Mouse (Mus musculus): ENCODE measurements around the gene Olfr171. TPM values are rescaled to one million over a fixed set of nuclear protein-coding genes. Genes with fewer than 3 reads are reported as not detected.
"Not testable (repeated sequence)": the region's sequence is repeated elsewhere in the genome, so short reads cannot be mapped to it uniquely, and the experiment has no call there.

Olfr171 gene
- not detected in 2 replicates for polyA plus RNA-seq (2012; rRNA removed)

DNA sequence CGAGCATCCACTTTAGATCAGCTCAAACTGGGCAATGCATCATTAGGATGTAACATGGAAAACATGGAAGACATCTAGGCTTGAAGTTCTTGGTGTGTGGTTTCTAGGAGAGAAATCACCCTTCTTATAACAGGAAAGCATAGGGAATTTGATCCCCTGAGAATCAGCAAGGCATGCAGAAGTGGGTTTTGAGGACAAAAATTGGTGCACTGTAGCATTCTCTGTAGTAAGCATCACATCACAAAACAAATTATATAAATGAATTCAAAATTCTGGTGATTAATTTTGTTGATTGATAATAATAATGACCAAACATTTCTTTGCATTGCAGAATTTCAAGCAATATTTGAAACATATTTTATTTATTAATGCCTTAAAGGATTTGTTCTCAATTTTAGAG is at the start of gene Olfr171:
TSS of gene Olfr171 (minus strand) at position 101 of the 400 bp plus-strand sequence.
- DNase-seq (ENCODE audit: low spot score), result no peak

DNA sequence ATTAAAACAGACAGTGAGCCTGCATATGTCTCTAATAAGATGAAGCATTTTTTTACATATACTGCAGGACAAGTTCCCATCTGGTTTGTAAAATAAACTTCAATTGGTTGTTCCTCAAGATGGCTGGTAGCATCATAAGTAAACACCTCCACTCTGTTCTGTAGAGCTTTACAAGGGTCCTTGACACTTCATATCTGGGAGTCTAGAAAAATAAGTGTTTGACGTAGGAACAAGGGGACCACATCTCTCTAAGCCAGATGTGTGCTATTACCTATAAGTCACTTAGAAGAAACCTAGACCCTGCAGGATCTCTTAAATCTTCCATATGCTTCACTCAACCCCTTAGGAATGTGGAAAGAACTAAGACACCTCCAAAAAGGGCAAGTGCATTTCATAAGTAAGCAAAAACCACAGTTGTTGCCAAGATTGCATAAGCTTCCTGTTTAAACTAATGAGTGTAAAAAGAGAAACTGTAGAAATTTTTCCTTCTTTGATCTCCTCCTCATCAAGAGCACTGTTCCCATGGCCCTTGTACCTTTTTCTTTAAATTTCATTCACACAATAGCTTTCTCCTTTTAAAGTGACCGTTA is 41.1 kb upstream of the Olfr171 start:
- DNase-seq (ENCODE audit: low spot score), result no peak

DNA sequence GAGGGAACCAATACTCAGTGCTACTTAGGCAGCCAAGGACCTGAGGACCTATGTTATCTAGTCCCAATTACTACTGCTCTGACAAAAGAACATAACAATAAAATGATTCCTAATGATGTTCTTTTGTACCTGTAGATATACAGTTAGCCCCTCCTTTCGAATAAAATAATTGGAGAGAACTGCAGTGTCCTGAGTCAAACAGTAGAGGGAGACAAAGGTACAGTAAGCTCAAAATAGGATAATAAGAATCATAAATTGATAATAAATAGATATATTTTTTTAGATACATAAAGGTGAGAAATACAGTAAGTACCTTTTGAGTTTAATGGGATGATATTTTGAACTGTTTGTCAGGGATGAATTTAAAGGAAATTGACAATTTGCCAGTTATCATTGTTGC is 36.6 kb upstream of the Olfr171 start:
- DNase-seq (ENCODE audit: low spot score), result no peak

DNA sequence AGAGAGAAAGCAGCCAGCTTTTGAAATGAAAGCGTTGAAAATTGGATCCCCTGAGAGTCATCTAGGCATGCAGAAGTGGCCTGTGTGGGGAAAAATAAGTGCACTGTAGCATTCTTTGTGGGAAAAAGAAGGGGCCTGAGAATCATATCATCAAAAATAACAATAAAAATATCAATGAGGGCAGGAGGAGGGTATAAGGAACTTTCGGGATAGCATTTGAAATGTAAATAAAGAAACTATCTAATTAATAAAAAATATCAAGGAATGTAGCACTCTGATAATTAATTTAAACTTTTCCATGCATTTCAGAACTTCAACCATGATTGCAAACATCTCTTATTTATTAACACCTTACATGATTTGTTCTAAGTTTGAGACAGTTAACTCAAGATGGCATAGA is 17.9 kb downstream of the Olfr171 start, which contains the start of gene Olfr170:
TSS of gene Olfr170 (minus strand) at position 101 of the 400 bp plus-strand sequence.
- DNase-seq (ENCODE audit: low spot score), result not testable (repeated sequence)

DNA sequence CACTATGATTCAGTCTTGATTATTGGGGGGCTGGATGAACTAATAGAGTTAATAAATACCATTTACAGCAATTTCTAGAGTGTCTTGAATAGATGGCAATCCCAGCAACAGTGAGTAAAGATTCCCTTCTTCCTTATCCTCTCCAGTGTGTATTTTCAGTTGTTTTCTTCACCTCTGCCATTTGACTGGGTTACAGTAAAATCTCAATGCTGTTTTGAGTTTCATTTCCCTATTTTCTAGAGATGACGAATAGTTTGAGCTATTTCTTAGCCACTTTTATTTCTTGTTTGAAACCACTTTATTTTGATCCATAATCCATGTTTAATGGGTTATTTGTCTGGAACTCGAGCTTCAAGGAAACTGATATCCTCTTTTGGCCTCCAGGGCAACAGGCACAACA is 26.6 kb downstream of the Olfr171 start:
- no peak for DNase-seq (ENCODE audit: low spot score)

Other genes starting within 250 kb of the Olfr171 start
- gene Olfr165, start 206.8 kb downstream of the Olfr171 start, polyA plus RNA-seq (2012; rRNA removed), result not detected in 2 replicates
- gene Olfr166, start 146.2 kb downstream of the Olfr171 start, polyA plus RNA-seq (2012; rRNA removed), result not detected in 2 replicates
- not detected in 2 replicates for gene Olfr167, start 107.7 kb downstream of the Olfr171 start, polyA plus RNA-seq (2012; rRNA removed)
- not detected in 2 replicates for gene Olfr168, start 94.4 kb downstream of the Olfr171 start, polyA plus RNA-seq (2012; rRNA removed)
- not detected in 2 replicates for gene Olfr169, start 58.1 kb downstream of the Olfr171 start, polyA plus RNA-seq (2012; rRNA removed)
- gene Olfr170, start 18.0 kb downstream of the Olfr171 start, polyA plus RNA-seq (2012; rRNA removed), result not detected in 2 replicates
- gene Lamp3, start 76.5 kb upstream of the Olfr171 start, polyA plus RNA-seq (2012; rRNA removed), result not detected in 2 replicates
- gene B3gnt5, start 130.3 kb upstream of the Olfr171 start, polyA plus RNA-seq (2012; rRNA removed), result 2.5 and 3.2 TPM in 2 replicates

Measured in urinary bladder, adult 2 months (tissue).